Mouse (Mus musculus) fibroblast of lung, adult 2 months (primary cell): Measurements from ENCODE around the gene Cep89.
A peak's percentile ranks its signal among the peaks of the same experiment; 100 is the strongest.

Source experiments
- DNase-seq: peaks from one replicate; pipeline ENCODE4 v3.0.0-alpha.2; 2011; ENCODE audit warnings: low read depth

Gene Cep89

DNA sequence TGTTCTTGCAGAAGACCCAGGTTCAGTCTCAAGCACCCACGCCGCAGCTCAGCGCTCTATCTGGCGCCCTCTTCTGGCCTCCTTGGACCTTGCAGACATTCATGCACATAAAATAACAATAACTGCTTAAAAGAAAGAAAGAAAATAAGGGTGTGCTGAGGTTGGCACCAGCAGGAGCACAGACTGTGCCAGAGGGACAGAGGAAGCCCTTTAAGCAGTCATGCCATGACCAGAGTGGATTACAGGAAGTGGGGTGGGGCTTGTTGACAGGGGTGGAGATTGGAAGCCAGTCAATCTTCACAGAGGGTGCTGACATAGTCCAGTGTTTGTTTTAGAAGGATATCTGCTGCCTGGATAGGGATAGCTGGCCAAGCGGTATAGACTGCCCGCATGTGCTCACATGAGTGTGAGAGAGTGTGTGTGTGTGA is 10.3 kb upstream of the Cep89 start:
- no peak for DNase-seq

DNA sequence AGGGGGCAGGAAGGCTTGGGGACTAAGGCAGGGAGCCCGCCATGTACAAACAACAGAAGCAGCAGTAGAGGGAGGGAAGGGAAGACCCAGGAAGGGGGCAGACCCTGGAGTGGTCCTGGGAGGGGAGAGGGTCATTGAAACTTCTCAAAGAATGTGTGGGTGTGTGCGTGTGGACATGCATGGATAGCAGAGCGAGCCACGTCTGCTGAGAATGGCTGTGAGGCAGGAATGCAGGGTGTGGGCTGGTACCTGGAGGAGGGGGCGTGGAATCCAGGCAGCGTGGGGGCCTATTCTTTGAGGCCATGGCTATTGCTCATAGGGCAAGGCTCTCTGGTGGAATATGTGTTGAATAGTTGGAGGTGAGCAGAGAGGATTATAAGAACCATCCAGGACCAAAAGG is 8.1 kb upstream of the Cep89 start:
- DNase-seq, result no peak

DNA sequence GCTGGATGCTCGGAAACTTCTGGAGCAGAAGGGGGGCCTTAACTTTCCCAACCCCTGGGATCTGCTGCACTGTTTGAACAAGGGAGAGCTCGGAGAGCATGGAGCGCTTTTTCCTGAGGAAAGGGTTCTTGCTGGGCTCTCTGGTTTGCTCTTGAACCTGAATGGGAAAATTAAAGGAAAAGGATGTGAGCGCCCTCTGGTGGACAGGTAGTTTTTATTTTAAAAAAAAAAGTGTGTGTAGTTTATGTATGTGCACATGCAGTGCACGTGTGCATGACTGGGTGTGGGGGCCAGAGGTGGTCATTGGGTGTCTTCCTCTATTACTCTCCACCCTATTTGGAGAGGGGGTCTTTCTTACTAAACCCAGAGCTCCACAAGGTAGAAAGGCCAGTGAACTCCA is 3.9 kb upstream of the Cep89 start:
- no peak for DNase-seq

DNA sequence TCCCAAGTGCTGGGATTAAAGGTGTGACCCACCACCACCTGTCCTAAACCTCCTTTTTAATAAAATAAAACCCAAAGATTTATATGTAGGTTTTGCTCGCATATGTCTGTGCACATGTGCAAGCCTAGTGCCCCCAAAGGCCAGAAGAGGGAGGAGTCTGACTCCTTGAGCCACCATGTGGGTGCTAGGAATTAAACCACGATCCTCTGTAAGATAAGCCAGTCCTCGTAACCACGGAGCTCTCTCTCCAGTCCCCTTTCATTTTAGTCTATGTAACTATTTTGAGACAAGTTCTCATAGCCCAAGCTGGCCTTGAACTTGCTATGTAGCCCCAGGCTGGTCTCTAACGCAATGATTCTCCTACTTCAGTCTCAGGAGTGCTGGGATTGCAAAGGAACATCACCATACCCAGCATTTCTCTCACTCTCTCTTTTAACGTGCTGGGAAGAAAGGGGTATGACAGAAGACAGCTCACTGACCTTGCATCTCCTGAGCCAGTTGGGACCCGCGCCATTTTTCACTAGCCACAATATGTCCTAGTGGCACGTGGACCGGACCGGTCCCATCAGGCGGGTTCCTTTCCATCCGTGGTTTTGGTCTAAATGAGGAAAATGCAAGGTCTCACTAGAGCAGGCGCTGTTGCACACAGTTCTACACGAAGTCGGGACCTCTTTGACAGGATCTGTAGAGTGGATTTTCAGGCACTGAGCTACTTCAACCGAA is 940 bp upstream of the Cep89 start:
- DNase-seq, result no peak

DNA sequence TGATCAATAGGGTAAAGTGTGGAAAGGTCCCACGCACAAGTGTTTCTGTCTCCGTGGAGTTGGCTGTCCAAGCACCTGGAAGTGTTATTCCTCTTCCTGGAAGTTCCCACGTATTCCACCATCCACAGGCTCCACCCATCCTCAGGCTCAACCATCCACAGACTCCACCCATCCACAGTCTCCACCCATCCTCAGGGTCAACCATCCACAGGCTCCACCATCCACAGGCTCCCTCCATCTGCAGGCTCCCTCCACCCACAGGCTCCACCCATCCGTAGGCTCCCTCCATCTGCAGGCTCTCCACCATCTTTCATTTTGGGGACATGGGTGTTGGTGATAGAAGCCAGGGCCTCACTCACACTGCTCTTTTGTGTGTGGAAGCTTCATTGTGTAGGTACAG is 4.3 kb downstream of the Cep89 start:
- DNase-seq, result no peak

DNA sequence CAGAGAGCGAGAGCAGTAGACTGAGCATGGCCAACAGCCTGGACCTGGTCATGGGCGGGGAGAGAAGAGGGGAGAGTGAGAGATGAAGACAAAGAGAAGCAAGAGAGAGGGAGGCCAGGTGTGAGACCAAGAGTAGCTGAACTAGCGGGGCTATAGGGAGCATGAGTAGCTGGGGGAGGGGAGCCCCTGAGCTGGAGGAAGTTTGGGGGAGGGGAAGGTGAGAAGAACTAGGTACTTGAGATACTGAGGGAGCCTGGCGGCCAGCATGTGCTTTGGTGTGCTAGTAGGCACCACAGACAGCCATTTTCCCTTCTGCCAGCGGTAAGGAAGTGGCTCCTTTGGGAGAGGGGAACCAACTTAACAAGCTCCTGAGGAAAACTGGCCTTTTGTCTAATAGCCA is 18.4 kb downstream of the Cep89 start:
- DNase-seq, result no peak

DNA sequence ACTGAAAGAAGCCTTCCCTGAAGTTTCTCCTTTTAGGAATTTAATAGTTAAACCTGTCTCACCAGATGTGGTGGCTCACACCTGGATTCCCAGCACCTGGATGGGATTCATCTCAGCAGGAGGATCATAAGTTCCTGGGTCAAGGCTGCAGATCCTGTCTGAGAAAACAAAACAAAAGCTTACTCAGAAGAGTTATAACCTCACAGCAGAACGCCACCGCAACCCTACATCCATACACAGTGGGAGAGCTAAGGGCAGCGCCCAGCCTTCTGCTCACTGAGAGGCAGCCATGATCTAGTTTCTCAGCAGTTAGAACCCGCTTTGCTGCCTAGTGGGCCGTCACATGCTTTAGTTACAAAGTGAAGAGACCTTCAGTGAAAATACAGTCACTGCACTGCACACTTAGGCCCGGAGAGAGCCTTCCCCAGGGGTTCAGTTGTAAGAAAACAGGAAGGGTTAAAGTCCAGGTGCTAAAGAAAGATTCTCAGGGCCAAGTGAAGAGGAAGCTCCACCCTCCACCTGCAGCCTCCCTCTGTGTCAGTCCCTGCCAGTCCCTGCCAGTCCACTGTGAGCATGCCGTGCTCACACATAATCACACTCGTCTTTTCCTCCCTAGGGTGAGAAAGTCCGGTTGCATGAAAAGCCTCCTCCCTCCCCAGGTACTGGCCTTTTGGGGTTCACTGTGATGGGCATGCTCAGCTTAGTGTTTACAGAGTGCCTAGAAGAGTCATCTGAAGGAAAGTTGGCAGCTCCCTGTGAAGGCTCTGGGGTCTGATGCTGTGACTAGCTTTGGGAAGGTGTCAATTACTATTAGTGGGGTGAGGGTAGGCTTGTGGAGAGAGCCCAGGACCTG is 19.2 kb downstream of the Cep89 start:
- peak; percentile 3 for DNase-seq

DNA sequence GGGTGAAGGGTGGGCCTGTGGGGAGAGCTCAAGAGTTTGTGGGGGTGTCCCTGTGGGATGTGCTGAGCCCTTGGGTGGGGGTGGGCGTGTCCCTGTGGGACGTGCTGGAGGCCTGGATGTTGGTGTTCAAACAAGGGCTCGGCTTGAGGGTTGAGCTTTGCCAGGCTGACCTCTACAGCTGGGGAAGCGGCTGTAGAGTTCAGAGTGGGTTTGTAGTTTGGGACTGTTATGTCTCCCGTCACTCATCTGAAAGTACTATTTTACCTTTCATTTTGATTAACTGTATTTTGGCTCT is 19.8 kb downstream of the Cep89 start:
- DNase-seq, result no peak

DNA sequence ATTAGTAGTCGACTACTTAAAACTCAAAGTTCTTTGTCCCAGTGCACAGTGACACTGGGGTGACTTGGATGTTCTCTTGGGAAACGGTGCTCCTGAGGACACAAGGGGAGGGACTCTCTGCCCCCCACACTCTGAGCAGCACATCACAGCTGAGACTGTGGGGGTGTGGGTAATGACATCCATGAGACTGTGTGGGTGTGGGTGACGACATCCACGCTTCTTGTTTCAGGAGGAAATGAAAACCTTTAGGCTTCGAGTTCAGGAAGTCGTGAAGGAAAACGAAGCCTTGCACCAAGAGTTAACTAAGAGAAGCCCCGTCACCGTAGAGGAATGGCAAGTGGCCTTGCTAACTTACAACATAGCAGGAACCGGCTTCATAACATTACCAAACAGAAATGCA is 26.2 kb downstream of the Cep89 start:
- DNase-seq, result no peak

DNA sequence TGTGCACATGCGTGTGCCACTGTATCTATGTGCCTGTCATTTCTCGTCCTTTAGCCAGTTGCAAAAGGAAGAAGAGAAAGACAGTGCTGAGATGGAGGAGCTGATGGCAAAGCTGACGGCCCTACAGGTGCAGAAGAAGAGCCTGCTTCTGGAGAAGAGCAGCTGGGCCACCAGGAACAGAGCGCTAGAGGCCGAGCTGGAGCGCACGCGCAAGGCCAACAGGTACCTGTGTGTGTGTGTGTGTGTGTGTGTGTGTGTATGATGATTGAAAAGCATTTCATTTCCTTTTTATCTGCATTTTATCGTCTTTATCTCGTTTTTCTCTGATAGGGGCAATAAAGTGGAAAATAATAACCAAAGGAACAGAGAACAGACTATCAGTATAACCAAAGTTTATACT is 31.3 kb downstream of the Cep89 start:
- DNase-seq, result no peak

DNA sequence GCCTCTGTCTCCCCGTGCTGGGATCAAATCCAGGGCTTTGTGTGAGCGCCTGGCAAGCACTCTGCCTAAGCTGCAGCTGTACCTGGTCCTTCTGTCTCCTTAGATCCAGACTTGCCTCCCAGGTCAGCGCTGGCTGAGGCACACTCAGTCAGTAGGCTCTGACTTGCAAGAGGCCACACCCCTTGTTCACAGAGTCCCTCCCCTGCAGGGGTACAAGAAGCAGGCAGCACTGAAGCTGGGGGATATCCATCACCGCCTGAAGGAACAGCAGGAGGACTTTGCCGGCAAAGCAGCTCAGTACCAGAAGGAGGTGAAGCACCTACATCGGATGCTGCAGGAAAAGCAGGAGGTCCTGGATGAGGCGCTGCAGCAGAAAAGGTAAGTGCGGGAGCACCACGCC is 38.4 kb downstream of the Cep89 start:
- no peak for DNase-seq

DNA sequence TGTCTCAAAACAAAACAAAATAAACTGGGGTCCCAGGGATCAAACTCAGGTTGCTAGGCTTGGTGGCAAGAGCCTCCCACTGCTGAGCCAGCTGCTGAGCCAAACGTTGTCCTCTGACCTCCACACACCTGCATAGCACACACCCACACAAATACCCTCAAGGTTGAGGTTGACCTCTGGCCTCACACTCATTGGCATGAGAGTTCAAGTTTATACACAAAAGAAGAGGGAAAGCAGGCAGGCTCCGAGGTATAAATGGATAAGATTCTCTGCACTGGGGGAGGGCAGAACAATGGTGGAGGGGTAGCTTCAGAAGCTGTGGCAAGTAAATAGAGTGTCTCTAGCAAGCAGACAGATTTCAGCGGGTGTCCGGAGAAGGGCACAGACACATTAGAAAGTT is 50.7 kb downstream of the Cep89 start:
- DNase-seq, result no peak

DNA sequence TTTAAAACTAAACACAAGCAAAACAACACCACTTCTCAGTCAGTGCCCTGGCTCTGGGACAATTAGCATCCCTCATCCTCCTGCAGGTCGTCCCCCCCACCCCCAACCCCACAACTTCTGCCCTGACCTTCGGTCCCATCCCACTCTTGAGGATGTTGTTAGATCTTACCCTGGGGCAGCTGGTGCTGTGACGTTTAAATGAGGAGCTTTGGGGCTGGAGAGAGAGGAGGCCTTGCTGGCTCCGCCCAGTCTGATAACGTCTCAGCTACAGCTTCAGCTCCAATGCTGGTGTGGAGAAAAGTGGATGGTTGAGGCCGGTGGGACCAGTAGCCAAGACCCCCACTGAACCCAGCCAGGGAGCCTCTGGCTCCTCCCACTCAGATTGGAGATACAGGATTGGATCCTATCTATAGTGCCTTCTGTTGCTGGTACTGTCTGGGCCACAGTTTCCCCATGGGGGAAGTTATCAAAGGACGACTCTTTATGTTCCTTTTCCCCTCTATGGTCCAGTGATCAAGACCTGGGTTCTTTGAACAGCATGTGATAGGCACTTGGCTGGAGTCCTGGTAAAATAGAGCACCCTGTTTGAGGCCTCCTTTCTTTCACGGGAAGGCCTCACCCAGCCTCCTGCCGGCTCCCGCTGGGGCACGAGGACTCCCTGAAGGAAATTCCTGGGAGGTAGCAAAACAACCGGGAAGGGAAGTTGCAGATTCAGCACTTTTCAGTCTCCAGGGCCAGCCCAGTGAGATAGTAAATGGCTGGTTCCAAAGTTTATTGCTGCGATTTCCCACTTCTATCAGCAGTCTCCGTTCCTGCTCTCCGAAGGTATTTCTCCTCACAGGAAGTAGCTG is 51.4 kb downstream of the Cep89 start, which contains the start of gene Slc7a9:
TSS of gene Slc7a9 (plus strand) at position 801 of the 851 bp plus-strand sequence.
- no peak for DNase-seq

DNA sequence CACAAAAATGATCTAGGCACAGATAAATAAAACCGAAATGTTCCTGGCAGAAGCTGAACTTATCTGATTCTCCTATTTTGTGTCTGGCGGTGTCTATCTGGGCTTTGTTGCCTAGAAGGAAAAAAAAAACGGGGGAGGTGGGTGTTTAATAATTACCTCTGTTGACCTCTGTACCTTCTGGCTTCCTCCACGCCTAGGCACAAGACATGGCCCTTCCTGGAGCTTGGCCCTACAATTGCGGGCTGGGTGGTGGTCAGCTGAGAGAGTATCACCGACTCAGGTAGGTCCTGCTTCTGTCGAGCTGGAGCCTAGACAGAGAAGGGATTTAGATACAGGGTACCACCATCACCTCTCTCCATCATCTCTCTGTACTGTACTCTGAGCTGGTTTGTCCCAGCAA is 52.0 kb downstream of the Cep89 start:
- no peak for DNase-seq

DNA sequence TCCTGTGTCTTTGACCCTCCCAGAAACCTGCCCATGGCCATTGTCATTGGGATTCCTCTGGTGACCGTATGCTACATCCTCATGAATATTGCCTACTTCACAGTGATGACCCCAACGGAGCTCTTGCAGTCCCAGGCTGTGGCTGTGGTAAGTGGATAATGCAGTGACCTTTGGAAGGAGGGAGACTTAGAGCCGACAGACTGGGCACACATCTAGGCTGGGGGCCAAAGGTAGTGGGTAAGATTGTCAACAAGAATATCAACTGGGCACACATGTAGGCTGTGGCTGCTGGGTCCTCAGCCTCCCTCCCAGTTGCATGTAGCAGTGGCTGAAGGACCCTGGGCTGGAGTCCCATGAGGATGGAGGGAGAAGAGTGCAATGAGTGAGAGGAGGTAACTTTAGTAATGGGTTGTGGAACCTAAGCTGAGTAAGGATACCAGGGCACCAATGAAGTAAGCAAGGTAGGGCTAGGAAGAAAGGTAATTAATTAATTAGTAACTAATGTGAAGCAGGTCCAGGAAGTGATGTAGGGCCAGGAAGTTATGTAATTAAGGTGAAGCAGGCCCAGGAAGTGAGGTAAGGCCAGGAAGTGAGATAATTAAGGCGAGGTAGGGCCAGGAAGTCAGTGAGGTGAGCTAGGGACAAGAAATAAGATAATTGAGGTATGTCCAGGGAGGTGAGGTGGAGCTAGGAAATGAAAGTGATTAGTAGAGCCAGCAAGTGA is 59.4 kb downstream of the Cep89 start:
- no peak for DNase-seq

DNA sequence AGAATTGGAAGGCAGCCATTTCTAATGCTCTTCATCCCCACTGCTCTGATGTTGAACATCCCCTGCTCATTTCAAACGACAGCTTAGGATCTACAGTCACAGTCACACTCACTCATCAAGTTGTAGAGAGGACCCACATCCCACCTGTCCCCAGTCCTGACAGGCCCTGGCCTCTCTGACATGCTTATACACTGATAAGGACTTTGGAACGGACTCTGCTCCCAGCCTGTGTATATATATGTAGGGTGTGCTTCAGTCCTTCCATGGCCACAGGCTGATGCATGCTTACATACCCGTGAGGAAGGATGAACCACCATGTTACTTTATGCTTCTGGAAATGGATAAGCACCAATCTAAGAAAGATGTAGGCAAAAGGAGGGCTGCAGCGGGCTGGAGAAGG is 64.1 kb downstream of the Cep89 start:
- no peak for DNase-seq

DNA sequence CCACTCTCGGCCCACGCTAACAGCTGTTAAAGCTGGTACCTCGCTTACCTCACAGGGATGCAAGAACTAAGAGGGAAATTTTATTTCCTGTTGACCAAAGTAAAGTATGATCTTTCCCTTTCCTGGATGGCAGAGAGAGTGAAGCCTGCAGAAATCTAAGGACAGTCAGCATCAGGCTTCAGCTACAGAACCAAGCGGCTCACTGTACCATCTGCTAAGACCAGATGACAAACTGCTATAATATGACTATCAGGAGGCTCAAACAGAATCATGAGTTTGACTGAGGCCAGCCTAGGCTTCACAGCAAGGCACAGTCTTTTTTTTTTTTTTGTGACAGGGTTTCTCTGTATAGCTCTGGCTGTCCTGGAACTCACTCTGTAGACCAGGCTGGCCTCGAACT is 68.2 kb downstream of the Cep89 start:
- no peak for DNase-seq

DNA sequence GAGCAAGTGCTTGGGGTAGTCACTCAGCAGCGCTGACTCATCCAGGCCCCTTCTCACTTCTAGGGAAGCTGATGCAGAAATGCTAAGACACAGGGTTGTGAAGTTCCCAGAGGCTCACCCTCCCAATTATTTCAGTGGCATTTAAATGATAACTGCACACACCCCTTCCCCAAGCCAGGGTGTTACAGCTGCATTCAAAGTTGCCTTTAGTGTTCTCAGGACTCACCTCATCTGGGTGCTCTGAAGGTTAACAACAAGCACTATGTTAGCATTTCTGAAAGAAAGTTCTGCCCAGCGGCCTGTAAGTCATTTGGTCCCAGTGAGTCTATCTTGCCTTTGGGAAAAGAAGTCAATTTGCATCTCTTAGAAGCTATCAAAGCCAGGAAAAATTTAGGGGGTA is 71.0 kb downstream of the Cep89 start:
- no peak for DNase-seq

DNA sequence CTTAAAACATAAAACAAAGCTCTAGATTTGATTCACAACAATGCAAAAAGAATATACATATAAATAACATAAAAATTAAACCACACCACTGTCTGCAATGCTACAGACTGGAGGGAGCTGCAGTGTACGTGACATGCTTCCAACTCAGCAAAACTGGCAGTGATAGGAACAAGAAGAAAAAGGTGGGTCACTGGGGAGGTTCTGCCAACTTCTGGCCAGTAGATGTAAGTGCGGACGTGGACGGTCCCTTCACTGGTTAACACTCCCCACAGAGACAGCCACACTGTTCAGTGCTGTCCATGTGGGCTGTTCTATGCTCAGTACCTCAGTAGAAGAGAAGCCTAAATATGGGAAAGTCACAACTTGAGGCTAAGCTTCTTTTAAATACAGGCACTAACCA is 74.0 kb downstream of the Cep89 start:
- no peak for DNase-seq

DNA sequence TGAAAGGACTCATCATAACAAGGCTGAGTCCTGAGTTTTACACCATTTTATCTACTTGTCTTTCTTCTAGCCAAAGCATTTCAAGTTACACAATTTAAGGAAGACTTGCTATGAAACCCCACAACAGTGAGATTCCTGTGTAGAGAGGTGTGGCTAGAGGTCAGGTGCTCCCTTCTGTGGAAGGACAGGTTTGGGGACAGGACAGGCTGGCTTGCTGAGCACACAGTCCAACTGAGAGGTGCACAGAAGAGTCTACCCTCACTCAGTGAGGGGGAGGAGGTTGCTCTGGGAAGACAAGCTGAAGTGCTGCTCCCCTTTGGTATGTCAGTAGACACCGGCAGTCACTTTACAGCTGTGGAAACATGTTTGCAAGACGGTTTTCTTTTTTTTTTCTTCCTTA is 79.6 kb downstream of the Cep89 start:
- DNase-seq, result no peak

DNA sequence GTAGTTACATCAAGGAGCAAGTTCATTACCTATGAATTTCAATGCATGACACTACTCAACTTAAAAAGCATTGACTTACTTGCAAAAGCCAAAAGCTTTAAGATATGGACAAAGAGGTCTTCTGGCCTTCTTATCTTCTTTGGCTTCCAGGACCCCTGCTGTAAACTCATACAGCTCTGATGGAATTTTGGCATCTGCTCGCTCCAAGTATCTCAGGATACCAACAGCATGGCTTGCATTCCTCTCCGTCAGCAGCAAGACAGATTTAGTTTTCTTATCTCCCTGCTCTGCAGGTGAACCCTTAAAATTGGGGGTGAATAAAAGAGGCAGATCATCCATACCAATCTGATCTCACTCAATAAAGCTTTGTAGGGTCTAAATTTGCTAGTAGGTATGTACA is 88.3 kb downstream of the Cep89 start:
- DNase-seq, result no peak

DNA sequence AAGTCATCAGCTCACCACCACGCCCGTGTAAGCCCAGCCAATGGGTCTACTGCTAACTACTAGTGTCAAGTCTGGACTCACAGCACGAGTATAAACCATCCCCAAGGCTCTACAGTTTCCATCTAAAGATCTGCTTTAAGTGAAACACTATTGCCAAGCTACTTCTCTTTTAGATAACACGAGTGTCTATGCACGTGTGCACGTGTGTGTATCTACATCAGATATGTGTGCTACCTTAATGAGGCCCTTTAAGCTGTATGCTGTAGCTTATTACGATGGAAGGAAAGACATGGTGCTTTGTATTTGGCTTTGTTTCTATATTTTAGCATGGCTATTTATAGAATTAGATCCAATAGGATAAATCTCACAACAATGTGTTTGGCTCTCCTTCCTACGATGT is 89.7 kb downstream of the Cep89 start:
- no peak for DNase-seq
